8 mouse cellular contexts compared by ENCODE assay signal in the genomic region with DNA sequence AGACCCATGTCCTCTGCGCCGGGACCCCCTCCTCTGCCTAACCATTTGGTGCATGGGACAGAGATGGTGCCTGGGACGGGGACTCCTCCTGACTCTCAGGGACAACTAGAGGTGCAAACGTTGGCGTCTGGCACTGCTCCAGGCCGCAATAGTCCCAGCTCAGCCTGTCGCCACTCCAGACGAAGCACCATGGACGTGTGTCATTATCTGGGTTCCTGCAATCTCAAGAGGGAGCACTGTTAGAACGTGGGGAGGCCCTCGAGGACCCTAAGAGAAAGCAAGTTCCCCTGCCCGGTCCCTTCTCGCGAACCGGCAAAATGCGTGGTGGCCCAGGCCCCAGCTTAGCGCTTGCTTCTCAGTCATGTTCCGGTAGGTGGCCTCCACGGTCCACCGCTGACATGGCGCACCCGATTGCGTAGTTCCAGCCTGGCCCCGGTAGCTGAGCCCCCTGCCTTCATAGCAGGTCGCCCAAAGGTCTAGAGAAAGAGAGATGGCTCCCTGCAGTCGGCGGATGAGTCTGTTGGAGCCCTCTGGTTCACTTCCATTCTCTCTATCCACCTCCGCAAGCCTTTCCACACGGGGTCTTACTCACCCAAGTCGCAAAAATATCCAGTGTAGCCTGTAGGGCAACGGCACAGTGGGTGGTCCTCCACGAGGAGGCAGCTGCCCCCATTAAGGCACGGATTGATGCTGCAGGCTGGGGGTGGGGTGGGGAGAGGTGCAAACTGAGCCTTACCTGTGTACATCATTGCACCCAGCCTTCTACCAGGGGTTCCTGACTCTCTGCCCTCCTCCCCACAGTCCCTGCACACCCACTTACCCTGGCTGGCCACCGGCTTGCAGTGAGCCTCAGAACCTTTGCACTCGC. TPM values are rescaled to one million over a fixed set of nuclear protein-coding genes. Genes with fewer than 3 reads are reported as not detected.
DNase-seq lines count a peak whose midpoint lies in the region.

No protein-coding gene starts in this region.

- intact Hi-C loops in gastrocnemius, postnatal 14 days (cut with DNase I; ENCODE audit: low total_unique reads) = loop anchor here (2.0 to 5.0 kb wide), 2 partner anchors 48 to 96 kb away; no protein-coding TSS in a partner anchor

- DNase-seq in R1 (ENCODE audit: low read depth, low spot score) = peak; percentile 28
- peak; percentile 57 to 64 for DNase-seq in cerebellum, postnatal 36 days
- DNase-seq in gastrocnemius, postnatal 14 days = peak; percentile 76
- peak; percentile 86 for DNase-seq in induced T-regulatory cell, adult 2 months (ENCODE audit: low read depth)
- peak; percentile 30 to 51 for DNase-seq in left cerebral cortex, adult 8-10 months (ENCODE audit: low spot score in 2 of 2)
- DNase-seq in lung, postnatal 4 days = peak; percentile 78 to 84
- peak; percentile 73 to 81 for DNase-seq in right cerebral cortex, postnatal 10 days (ENCODE audit: low spot score in 2 of 2)
- peak; percentile 12 for DNase-seq in yolk sac, embryonic 10.5 days (ENCODE audit: low spot score)

RNA-seq across cellular contexts. Expression of a gene that starts 5.4 kb away (rescaled TPM):
- total RNA-seq in gastrocnemius, postnatal 14 days (2021) = not detected
- total RNA-seq in left cerebral cortex, adult 8-10 months (2022) = under 1 TPM; 0.39 to 0.98 (median 0.75) TPM

RNA-seq across cellular contexts. Expression of a gene that starts 6.1 kb away (rescaled TPM):
- total RNA-seq in gastrocnemius, postnatal 14 days (2021) = not detected
- not detected for total RNA-seq in left cerebral cortex, adult 8-10 months (2022)

RNA-seq across cellular contexts. Expression of a gene that starts 23.2 kb away (rescaled TPM):
- total RNA-seq in gastrocnemius, postnatal 14 days (2021) = not detected
- under 1 TPM in 2 of 4 experiments, not detected in 2; 0.16 to 0.17 TPM for total RNA-seq in left cerebral cortex, adult 8-10 months (2022)

RNA-seq across cellular contexts. Expression of a gene that starts 23.7 kb away (rescaled TPM):
- total RNA-seq in gastrocnemius, postnatal 14 days (2021) = 10 to 100 TPM; 12.1 to 12.6 TPM
- total RNA-seq in left cerebral cortex, adult 8-10 months (2022) = 10 to 100 TPM; 60.0 to 65.3 (median 61.9) TPM

RNA-seq across cellular contexts. Expression of a gene that starts 42.9 kb away (rescaled TPM):
- 1 to 10 TPM; 1.0 to 1.6 TPM for total RNA-seq in gastrocnemius, postnatal 14 days (2021)
- total RNA-seq in left cerebral cortex, adult 8-10 months (2022) = 10 to 100 TPM; 50.8 to 62.7 (median 59.7) TPM

Comparison
In these comparisons a context has a peak if more than half of its experiments do, and no peak if none do; other contexts are left out.
1. Peak in every context shown above with its lines: DNase-seq.
2. DNase-seq: peak in every context shown above with its lines; median percentile 86 in induced T-regulatory cell, adult 2 months; 81 in lung, postnatal 4 days; 77 in right cerebral cortex, postnatal 10 days; 76 in gastrocnemius, postnatal 14 days; 60 in cerebellum, postnatal 36 days; 40 in left cerebral cortex, adult 8-10 months; 28 in R1; 12 in yolk sac, embryonic 10.5 days.